Mouse (Mus musculus): ENCODE results near the gene Olr1. TPM values are rescaled to one million over a fixed set of nuclear protein-coding genes. Genes with fewer than 3 reads are reported as not detected.

Gene Olr1
- total RNA-seq, 2 experiments from 2014 or later = not detected

Other genes starting within 250 kb of the Olr1 start
- under 1 TPM in 1 of 2 experiments, not detected in 1; 0.31 TPM for gene Cd69, start 231.7 kb downstream of the Olr1 start, total RNA-seq (2021)
- not detected for gene 4922502D21Rik, start 175.4 kb downstream of the Olr1 start, total RNA-seq (2021)
- under 1 TPM; 0.20 to 0.22 TPM for gene Clec12a, start 164.5 kb downstream of the Olr1 start, total RNA-seq (2021)
- not detected for gene Clec12b, start 121.3 kb downstream of the Olr1 start, total RNA-seq (2021)
- not detected for gene Clec1b, start 109.9 kb downstream of the Olr1 start, total RNA-seq (2021)
- gene Clec9a, start 98.3 kb downstream of the Olr1 start, total RNA-seq (2021) = not detected
- 1 to 10 TPM; 2.2 to 2.6 TPM for gene Clec1a, start 55.2 kb downstream of the Olr1 start, total RNA-seq (2021)
- gene Tmem52b, start 5.4 kb upstream of the Olr1 start, total RNA-seq (2021) = not detected
- gene Gabarapl1, start 26.0 kb upstream of the Olr1 start, total RNA-seq (2021) = 10 to 100 TPM; 38.1 to 59.3 TPM
- gene Klre1, start 70.7 kb upstream of the Olr1 start, total RNA-seq (2021) = not detected
- not detected for gene Klrd1, start 84.6 kb upstream of the Olr1 start, total RNA-seq (2021)
- not detected for gene Klrk1, start 116.7 kb upstream of the Olr1 start, total RNA-seq (2021)
- not detected for gene Klrc3, start 136.2 kb upstream of the Olr1 start, total RNA-seq (2021)
- gene Klrc2, start 153.5 kb upstream of the Olr1 start, total RNA-seq (2021) = not detected
- gene Klrc1, start 171.8 kb upstream of the Olr1 start, total RNA-seq (2021) = not detected
- not detected for gene Klri1, start 210.0 kb upstream of the Olr1 start, total RNA-seq (2021)
- not detected for gene Klri2, start 233.3 kb upstream of the Olr1 start, total RNA-seq (2021)

Measured in gastrocnemius, postnatal 36 days (tissue).